Mouse (Mus musculus): ENCODE data around the gene Mrpl54.
A peak's percentile ranks its signal among the peaks of the same experiment; 100 is the strongest.
"Not testable (repeated sequence)": the region's sequence is repeated elsewhere in the genome, so short reads cannot be mapped to it uniquely, and the experiment has no call there.

Gene Mrpl54

DNA sequence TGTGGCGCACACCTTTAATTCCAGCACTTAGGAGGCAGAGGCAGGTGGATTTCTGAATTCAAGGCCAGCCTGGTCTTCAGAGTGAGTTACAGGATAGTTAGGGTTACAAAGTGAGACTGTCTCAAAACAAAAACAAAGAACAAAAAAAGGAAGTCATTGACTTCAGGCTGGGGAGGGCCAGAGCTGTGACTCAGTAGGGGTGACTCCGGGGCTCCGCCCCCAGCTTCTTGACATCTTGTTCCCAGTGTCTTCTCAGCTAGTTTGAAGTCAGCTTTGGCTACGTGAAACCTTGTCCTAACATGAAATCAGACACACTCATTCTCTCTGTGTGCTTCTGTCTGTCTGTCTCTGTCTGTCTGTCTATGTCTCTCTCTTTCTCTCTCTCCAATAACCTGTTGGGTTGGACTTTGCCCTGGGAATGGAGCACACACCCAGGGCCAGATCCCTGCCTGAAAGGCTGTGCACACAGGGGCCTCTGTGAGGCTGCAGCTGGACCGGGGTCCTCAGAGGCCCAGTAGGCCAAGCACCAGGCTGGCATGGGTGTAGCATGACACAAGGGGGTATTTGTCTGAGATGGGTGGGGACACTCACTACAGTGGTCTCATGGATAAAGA lies 45.2 kb downstream of the Mrpl54 start:
- DNase-seq: no peak

DNA sequence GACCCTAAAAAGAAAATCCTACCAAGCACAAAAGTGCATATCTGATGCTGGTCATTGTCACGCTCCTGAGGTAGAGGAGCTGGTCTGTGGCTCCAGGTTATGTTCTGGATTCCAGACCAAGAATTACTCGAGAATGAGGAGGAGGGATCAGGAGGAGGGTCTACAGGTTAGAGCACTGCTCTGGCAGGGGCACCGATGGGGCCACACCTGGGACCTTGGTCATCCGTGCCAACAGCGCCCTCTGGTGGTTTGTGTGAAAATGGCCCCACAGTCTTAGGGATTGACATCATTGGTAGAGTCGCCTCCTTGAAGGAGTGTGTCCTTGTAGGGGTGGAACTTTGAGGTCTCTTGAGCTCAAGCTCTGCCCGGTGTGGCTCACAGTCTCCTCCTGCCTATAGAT lies 48.8 kb downstream of the Mrpl54 start:
- DNase-seq: peak; percentile 81

DNA sequence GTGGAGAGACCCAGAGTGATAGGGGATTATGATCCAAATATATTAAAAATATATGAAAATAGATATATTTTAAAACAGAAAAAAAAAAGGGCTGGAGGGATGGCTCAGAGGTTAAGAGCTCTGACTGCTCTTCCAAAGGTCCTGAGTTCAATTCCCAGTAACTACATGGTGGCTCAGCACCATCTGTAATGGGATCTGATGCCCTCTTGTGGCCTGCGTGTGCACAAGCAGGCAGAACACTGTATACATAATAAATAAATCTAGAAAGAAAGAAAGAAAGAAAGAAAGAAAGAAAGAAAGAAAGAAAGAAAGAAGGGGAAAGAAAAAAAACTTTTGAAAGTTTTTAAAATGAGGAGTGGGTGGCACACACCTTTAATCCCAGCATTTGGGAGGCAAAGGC lies 49.5 kb downstream of the Mrpl54 start:
- not testable (repeated sequence) for DNase-seq

DNA sequence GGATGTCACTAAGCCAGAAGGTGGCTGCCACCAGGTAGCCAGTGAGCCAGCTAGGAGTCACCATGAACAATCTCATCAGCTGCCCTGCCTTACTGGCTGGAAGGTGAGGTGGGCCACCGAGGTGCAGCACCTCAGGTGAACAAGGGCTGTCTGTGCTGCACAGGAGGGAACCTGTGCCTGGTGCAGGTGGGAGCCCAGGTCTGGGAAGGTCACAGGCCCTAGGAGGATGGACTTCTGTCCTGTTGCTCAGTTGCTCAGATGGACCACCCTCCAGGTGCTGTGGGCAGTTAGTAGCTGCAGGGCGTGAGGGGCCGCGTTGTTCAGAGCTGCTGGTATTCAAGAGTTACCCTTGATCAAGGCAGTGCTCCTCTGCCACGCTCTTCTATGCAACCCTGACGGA lies 49.9 kb downstream of the Mrpl54 start:
- DNase-seq: no peak

DNA sequence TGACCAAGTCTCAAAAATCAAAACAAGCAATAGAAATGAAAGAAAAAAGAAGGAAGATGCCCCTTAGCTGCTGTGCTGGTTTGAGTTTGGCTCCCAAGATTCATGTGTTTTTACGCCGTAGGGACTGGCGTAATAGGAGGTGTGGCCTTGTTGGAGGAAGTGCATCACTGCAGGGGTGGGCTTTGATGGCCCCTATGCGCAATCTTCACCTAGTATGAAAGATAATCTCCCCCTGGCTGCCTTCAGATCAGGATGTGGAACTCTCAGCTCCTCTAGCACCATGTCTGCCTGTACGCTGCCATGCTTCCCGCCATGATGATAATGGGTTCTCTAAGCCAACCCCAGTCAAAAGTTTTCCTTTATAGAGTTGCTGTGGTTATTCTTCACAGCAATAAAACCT lies 50.5 kb downstream of the Mrpl54 start:
- DNase-seq: no peak

All from kidney, postnatal 10 days (tissue).